Mouse (Mus musculus) erythroid progenitor cell, adult 5-6 weeks (primary cell): ENCODE data around the gene Agbl1. TPM values are rescaled to one million over a fixed set of nuclear protein-coding genes. Genes with fewer than 3 reads are reported as not detected.

Source experiments
- ATAC-seq: replicated peaks from 2 replicates; pipeline ENCODE4 v1.8.0; 2016; ENCODE audit warnings: moderate number of reproducible peaks, mild to moderate bottlenecking, moderate TSS enrichment, inconsistent platforms; ENCODE audit not compliant: poor library complexity, low FRiP score, severe bottlenecking
- total RNA-seq, 2 experiments: library from RNA; stranded (forward) in 1 of 2; stranded (reverse) in 1 of 2; fragments of 150-400 nt in 1 of 2; fragments of 186-747, 209-891 nt in 1 of 2; gene quantifications; 2 replicates each; pipeline versions ENCODE4 v1.2.3 to v1.2.4; 2015 to 2017; ENCODE audit warnings: low replicate concordance in 2 of 2

Agbl1 gene
- total RNA-seq, 2 experiments from 2014 or later: 0.42 to 1.1 TPM

DNA sequence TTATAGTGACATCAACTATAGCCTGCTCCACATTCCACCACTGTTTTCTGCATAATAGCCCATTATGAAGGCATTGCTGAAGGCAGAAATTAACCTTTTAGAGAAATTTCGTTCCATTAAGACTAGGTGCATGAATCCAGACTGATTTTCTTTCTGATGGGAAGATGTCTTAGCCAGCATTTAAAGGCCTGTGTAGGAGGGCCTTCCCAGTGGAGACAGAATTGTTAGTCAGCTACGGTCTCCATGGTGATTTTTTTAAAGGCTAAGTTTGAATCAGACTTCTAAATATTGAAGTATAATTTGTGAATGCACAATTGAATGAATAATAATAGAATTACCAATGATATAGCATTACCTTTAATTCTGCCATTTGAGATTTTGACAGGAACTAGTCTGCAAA lies 920.2 kb downstream of the Agbl1 start:
- ATAC-seq: no peak

DNA sequence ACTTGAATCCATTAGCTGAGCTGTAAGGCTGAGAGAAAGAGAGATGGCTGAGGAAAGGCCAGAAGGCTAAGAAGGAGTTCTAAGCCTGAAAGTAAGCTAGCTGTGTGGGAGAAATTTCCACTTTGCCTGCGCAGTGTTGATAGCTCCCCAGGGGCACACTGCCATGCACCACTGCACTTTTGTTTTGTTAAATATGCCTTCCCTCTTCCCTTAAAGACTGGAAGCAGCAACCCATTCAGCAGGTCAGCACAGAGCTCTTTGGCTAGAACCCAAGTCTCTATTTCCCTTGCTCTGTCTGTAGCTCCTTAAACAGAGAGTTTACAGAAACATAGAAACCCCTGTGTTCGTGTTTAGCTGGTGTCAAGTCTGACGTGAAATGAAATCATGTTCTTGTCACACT lies 922.7 kb downstream of the Agbl1 start:
- no peak for ATAC-seq

DNA sequence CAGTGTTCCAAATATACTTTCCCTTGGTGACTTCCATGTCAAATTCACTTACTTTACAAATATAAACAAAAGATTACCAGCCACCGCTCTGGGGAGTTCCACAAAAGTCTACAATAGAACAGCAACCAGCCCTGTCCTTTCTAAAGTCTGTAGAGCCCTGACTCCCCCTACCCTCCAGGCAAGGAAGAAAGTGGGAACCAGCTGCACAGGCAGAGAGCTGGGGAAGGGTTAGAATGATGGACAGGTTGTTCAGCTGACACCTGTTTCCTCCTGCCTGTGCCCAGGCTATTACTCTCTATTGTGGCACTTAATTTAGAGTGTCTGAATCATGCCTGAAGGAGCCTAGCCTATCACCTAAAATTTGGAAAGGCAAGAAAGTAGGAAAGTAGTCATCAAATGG lies 923.2 kb downstream of the Agbl1 start:
- no peak for ATAC-seq

DNA sequence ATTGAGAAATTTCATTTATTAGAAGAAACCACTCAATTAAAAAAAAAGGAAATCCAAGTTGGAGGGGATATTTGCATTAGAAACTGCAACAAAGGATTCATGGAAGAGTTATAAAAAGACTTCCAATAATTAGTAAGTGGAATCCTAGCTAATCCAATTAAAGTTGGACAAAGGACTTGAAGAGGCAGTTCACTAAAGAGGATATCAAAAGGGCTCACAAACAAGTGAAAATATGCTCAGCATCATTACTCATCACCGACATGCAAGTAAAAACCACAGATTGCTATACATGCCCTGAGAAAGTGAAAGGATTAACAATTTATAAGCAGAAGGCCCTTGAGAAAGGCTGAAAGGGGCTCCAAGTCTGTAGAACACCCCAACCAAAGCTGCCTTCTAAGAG lies 935.2 kb downstream of the Agbl1 start:
- ATAC-seq: no peak
